Mouse (Mus musculus): ENCODE data around the gene Pld6.

The Pld6 gene
- long read RNA-seq, experiment 1 = 0 reads
- long read RNA-seq, experiment 2 = 0 reads

DNA sequence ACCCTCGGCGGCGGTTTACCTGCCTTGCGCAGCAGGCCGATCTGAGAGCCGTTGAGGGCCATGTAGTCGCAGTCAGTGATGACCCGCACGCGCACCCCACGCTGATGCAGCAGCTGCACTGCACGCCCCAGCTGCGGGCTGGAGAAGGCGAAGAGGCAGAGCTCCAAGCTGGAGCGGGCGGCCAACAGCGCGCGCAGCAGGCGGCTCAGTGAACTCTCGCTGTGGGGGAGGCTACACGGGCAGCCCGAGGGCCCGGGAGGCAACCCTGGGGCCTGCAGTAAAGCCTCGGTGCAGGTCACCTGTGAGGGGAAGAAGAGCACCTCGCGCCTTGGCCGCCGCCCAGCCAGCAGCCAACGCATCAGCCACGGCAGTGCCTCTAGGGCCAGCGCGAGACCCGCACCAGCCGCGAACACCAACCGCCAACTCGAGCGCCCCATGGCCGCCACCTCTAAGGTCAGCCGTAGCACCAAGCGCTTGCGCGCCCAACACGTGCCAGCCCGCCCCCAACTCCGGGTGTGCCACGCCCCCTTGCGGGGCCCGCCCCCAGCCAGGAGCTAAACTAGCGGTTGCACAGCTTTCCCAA lies at the start of gene Pld6:
TSS of gene Pld6 (minus strand) at position 447 of the 583 bp plus-strand sequence.
- intact Hi-C loops (cut with DNase I) = no loop called here

DNA sequence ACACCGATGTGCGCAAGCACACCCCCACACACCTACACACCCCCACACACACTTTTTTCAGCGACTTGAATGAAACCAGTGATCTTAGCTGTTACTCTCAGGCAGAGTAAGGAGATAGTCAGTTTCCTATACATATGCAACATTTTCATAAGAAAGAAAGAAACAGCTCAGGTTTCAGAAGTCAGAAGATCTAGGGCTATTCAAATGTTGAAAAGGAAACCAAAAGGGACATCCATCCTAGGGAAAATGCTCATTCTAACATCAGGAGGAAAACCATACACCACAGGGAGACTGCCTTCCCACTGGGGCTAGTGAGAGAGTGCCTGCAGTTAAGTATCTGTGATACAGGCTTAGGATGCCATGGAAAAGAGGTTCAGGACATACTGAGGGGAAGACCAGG lies 34.2 kb upstream of the Pld6 start:
- intact Hi-C loops (cut with DNase I) = no loop called here

DNA sequence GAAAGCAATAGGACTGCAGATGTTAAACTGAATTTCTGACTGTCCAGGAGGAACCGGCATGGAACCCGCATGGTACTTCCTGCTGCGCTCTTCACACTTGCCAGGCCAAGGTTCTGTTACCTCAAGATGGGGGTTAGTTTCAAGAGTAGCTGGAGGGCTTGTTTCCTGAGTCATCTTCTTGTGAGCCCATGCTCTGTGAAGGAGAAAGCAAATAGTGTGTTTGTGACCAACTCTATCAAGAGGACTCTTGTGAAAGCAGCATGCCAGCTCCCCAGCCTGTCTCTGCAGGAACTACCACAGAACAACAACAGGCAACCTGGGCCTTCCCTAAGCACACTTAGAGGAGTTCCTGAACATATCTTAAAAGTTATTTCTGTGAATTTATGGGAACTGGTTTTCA lies 30.5 kb upstream of the Pld6 start:
- intact Hi-C loops (cut with DNase I) = no loop called here

DNA sequence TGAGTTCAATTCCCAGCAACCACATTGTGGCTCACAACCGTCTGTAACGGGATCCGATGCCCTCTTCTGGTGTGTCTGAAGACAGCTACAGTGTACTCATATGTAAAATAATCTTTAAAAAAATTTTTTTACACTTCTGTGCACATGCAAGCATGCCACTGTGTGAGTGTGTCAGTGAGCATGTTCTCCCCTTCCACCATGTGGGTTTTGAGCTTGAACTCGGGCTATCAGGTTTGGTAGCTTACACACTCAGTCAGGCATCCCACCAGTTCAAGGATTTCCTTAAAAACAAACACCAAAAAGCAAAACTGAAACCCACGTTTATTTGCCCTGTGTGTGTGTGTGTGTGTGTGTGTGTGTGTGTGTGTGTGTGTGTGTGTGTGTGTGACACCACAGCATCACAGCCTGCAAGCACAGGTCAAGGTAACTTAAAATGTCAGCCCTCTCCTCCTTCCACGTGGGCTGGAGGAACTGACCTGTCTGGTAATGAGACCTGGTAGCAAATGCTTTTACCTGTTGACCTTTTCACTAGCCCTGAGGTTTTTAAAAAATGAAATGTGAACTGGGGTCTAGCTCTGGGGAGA lies 28.1 kb upstream of the Pld6 start:
- intact Hi-C loops (cut with DNase I) = no loop called here

DNA sequence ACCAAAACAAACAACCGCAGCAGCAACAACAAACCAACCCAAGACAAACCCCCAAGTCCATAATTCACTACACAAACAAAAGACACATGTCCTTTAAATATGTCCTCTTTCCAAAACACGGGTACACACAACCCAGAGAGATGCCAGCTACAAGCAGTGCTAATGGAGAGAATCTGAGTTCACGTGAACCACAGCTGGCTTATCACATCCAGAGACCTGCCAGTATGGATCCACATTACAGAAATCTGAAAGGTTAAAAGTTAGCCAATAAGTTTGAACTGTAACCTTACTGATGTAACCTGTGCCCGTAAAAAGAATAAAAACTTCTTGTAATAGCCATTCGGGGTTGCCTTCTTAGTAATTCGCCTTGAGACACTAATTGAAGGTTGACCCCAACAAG lies 27.5 kb upstream of the Pld6 start:
- intact Hi-C loops (cut with DNase I) = no loop called here

DNA sequence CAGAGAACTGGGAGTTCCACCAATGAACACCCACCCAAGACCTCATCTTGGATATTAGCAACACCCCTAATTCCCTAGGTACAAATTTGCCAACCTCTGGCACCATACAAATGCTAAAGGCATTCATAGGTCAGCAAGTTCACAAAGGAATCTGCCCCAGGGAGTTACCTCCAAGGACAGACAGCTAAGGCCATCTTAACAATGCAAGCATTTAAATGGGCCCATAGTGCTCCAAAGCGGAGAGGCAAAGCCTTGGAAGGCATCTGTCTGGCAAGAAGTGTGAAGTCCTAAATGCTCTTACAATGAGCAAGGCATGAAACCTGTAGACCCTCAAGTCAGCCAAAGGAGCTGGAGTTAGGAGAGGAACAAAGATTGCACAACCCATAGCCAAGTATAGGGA lies 26.9 kb upstream of the Pld6 start:
- intact Hi-C loops (cut with DNase I) = no loop called here

DNA sequence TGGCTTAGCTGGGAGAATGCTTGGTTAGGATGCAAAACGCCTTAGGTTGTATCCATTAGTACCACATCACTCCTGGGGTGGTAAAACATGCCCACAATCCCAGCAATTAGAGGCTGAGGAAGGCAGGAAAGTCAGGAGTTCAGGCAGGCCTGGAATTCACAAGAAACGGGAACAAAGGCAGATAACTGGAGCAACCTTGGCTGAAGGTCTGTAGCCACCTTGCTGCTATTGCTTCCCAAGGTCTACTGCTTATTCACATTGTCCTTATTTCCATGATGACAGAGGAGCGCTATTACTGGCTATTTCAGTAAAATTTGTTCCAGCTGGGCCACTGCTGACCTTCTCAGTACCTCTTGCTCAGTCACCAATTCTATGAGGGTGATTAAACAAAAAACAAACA lies 25.8 kb upstream of the Pld6 start:
- intact Hi-C loops (cut with DNase I) = no loop called here

DNA sequence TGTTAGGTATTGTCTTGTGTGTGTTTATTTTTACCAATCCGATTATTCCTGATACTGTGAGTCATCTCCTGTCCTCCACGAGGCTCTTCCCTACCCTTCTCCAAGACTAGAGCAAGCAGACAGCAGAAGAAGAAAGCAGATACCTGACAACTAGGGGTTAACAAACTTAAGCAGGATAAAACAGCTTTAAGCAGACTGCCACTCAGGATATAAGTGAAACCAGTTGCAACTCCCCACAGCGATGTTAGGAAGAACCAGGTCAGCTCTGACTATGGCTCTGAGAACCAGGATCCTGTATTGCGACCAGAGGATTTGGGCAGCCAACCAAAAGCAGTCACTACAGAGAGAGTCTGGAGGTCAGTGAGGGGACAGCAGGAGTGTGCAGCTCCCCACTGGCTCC lies 23.8 kb upstream of the Pld6 start:
- intact Hi-C loops (cut with DNase I) = no loop called here

DNA sequence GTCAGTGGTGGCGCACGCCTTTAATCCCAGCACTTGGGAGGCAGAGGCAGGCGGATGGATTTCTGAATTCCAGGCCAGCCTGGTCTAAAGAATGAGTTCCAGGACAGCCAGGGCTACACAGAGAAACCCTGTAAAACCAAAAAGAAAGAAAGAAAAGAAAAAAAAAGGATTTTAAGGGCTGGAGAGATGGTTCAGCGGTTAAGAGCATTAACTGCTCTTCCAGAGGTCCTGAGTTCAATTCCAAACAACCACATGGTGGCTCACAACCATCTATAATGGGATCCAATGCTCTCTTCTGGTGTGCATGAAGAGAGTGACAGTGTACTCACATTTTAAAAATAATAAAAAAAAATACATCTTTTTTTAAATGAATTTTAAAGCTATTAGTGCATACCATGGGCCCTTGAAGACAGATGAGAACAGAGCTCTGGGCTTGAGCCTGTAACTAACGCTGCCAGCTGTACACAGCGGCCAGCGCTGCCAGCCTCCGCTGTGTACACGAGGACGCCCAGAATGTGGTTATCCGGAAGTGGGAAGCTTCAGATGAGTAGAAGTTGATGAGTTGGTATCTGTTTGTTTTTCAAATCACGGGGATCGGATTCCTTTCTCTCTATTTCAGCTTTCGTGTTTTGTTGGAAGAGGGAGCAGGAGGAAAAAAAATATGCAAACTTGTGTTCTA lies 23.2 kb upstream of the Pld6 start:
- intact Hi-C loops (cut with DNase I) = no loop called here

DNA sequence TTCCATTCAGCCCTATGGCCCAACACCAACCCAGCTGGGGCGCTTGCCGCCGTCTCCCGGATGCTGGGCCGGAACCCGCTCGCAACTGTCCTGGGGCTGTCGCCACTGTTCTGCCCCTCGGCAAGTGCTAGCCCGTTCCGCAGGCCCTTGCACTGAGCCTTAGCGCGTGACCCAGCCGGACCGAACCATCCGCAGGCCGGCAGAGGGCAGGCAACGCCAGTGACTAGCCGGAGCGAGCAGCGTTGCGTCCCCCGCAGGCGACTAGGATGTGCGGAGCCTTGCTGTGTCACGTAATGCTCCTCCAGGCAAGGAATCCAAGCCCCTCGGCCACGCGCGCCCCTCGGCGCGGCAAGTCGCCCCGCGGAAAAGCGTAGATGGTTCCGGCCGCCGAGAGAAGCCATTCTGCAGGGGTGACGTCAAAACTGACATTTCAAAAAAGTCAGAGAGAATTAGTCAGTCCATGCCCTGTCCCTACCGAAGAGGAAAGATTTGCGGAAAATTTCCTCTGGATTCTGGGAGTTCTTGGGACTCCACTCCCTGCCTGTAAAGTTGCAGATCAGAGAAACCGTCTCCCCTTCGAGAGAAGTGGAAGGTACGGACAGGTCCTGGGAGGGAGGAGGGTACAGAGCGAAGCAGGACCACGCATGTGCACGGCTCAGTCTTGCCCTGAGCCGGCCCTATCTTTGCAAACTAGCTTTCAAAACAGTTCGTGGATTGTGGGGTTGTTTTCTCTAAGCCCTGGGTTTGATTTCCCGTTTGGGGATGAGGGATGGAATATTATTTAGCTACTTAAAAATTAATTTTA lies 22.4 kb upstream of the Pld6 start, which contains the start of gene Flcn:
TSS of gene Flcn (minus strand) at position 347 of the 805 bp plus-strand sequence.
- intact Hi-C loops (cut with DNase I) = loop anchor here (5.0 kb wide), 1 partner anchor 37 kb away; no protein-coding TSS in a partner anchor

DNA sequence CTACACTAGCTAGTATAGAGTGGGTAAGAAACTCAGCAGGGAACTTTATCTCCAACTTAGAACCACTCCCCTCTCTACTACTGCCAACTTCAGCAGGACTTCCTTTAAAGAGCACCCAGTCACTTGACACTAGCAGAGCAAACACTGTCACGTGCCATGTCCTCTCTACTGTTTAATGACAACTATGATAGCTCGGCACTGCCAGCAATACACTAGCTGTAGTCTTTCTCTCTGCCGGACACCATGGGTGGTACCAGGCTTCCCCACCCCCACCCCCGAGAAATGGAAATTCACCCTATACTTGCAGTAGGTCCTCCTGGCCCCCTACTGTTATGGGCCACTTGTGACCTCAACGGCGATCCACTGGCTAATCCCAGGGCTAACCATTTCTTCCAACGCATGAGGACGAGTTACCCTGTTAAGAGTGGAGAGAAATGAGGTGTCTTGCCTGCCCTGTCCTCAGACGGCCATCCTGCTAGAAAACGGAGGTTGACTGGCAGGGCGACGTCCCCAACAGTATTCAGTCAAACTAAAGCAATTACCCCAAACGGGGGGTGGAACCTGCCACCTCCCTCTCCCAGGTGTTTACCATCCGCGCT lies 21.7 kb upstream of the Pld6 start:
- intact Hi-C loops (cut with DNase I) = loop anchor here (5.0 kb wide), 1 partner anchor 38 kb away; no protein-coding TSS in a partner anchor

DNA sequence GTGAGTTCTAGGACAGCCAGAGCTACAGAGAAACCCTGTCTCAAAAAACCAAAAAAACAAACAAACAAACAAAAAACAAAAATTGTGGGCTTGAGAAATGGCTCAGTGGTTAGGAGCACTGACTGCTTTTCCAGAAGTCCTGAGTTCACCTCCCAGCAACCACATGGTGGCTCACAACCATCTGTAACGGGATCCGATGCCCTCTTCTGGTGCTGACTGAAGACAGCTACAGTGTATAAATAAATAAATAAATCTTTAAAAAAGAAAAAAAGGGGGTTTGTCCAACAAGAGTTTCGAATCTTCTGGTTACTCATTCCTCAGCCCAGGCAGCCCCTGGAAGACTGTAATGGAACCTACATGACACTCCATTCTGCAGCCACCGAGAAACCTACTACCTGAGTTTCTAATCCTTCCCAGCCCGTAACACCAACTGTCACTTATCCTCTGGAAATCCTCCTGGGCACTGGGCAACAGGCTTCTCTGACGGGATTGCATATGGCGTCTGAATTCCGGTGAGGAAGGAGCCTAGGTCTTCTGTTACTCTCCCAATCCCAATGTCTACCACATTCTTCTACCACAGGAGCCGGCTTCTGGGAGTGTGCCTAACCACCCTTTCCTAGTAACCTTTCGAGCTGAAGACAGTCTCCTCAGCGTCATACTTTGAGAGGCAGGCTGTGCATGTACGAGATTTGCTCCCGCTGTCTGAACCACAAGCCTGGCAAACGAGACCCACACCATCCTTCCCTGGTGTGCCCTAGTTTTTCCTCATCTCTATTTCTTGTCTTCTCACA lies 20.9 kb upstream of the Pld6 start:
- intact Hi-C loops (cut with DNase I) = loop anchor here (5.0 kb wide), 1 partner anchor 39 kb away; no protein-coding TSS in a partner anchor

DNA sequence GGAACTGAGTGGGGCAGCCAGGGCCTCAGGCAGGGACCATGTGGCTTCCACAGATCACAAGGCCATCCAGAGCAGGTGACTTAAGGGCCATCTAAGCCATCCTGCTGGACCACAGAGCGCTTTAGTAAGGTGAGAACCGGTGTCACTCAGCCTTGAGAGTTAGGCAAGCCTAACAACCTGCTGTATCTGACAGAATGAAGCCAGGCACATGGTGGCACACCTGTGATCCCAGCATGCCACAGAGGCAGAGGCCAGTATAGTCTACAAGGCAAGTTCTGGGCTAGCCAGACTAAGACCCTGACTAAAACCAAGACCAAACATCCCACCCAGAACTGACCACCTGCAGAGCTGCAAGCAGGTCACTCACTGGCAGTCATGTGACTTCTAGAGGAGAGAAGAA lies 18.2 kb upstream of the Pld6 start:
- intact Hi-C loops (cut with DNase I) = loop anchor here (5.0 kb wide), 1 partner anchor 42 kb away; no protein-coding TSS in a partner anchor

DNA sequence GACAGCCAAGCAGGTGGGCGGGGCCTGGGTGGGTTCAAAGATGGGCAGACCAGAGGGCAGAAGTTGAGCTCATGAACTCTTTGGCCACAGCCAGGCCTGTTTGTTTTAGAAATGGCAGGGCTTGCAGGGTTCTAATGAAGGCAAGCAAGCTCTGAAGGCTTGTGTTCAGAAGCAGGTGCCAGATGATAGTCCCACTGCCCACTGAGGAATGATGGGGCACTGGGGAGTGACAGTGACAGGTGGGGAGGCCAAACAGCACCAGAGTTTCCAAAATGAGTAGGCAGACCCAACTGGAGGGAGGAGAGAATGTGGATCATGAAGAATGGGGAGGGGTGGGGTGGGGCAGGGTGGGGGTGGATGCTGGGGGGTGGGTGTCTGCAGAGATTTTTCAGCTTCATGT lies 17.8 kb upstream of the Pld6 start:
- intact Hi-C loops (cut with DNase I) = loop anchor here (5.0 kb wide), 1 partner anchor 42 kb away; no protein-coding TSS in a partner anchor

DNA sequence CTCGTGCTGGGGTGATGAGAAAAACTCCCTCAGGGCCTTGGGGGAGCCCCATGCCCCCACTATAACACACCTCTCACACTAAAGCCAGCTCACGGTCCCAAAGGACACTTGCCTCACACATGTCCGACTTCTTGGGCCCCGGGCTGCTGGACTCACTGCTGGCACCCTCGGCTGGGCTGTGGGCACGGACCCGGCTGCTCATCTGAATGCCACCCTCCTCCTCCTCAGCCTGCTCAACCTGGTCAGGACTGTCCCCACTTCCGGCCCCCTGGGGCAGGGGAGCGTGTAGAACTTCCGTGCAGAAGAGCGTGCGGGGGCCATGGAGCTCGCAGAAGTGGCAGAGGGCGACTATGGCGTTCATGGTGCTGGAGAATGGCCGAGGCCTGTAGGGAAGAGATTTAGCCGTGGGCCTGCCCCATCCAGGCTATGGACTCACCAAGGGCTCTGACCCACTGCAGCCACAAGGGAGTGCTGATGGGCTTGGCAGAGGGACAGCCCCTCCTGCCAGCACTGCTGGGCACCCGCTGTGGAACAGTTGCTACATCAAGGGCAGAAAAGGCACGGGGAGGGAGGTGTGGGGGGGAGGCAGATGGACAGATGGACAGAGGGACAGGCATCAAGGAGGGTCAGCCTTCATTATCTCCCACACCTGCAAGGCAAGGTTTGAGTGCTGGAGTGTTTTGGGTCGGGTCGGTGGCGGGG lies 17.1 kb upstream of the Pld6 start:
- intact Hi-C loops (cut with DNase I) = loop anchor here (5.0 kb wide), 1 partner anchor 43 kb away; no protein-coding TSS in a partner anchor

DNA sequence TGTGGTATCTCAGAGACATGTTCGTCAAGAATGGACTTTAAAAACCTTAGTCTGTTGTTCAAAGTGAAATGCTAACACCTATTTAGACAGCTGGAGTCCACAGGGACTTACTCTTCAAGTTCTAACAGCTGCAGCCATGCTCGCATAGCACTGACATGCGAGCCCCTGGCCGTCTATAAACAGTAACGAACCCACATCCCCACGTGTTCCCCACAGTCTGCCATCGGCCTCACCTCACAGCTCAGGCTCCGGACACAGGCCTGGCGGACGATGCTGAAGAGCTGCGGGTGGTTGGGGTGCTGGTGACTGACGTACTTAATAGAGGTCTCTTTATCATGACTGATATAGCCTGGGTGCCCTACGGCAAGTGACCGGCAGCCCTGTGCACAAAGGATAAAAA lies 16.1 kb upstream of the Pld6 start:
- intact Hi-C loops (cut with DNase I) = no loop called here

DNA sequence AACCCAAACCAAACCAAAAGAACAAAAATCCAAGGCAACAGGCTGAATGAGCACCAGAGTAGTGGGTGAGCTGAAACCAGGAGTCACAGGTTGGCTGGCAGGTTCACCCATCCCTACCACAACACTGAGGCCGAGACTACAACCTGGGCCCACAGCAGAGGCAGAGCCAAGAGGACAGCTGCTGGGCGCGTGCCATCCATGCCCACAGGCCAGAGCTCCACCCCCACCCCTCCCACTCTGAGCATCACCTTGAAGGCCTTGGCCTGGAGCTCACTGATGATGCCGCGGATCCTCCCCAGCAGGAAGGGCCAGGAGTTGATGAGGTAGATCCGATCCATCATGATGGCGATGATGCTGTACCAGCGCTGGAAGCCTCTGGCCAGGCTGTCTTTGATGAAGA lies 14.4 kb upstream of the Pld6 start:
- intact Hi-C loops (cut with DNase I) = no loop called here

DNA sequence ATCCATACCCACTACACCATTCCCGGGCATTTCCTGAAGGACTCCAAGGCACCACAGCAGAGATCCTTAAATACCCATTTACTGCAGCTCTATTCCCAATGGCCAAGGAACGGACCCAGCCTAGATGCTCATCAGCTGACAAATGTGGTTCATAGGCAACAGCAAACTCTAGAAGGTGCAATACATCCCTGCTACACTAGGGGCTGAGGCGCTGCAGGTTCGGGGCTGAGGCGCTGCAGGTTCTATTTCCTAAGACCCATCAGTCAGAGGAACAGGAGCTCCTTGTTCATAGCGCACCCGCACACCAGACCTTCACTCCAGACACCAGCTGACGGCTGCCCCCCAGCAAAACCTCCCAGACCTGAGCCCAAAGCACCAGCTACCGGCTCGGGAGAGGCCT lies 13.0 kb upstream of the Pld6 start:
- intact Hi-C loops (cut with DNase I) = no loop called here

DNA sequence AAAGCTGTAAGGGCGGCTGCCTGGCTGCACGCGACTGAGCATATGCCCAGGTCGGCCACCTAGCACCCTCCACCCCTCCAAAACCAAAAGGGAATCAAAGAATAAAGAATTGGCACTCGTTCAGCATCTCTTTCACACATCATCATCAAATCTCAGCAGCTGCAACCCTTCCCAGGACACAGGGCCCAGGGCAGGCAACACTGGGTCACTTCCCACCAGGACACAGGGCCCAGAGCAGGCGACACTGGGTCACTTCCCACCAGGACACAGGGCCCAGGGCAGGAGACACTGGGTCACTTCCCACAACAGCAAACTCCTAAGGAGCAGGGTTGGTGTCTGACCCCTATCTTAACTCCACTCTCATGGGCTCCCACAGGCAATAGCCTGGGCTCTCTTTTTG lies 5.9 kb upstream of the Pld6 start:
- intact Hi-C loops (cut with DNase I) = loop anchor here (5.0 kb wide), 1 partner anchor 39 kb away; no protein-coding TSS in a partner anchor

DNA sequence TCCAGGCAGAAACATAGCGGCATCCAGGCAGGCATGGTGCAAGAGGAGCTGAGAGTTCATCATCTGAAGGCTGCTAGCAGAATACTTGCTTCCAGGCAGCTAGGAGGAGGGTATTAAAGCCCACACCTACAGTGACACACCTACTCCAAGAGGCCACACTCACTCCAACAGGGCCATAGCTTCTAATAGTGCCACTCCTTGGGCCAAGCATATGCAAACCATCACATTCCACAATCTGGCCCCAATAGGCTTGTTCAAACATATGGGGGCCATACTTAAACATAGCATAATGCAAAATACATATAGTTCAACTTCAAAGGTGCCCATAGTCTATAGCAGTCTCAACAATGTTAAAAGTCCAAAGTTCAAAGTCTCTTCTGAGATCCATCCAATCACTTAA lies 1.9 kb upstream of the Pld6 start:
- intact Hi-C loops (cut with DNase I) = no loop called here

Data from adrenal gland (tissue).